Mouse (Mus musculus): ENCODE results near the gene Ccdc8.
"Not testable (repeated sequence)": the region's sequence is repeated elsewhere in the genome, so short reads cannot be mapped to it uniquely, and the experiment has no call there.

Ccdc8 gene

DNA sequence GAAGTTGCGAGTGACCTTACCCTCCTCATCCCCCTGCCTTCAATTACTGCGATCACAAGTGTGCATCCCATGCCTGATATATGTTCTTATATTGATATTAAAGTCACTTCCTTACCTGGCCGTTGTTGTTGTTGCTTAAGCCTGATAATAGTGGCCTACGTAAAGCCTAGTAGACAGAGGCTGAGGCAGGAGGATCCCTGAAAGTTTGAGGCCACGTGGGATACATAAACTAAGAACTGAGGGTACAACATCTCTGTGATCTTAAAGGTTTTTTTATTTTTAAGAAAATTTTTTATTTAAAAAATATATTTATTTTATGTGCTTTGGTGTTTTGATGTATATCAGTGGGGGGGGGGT, at the start of gene Ccdc8:
Gene Ccdc8, plus strand, starts transcription at position 258 of the 357 bp plus-strand sequence.
- no peak for DNase-seq (ENCODE audit: low spot score)

DNA sequence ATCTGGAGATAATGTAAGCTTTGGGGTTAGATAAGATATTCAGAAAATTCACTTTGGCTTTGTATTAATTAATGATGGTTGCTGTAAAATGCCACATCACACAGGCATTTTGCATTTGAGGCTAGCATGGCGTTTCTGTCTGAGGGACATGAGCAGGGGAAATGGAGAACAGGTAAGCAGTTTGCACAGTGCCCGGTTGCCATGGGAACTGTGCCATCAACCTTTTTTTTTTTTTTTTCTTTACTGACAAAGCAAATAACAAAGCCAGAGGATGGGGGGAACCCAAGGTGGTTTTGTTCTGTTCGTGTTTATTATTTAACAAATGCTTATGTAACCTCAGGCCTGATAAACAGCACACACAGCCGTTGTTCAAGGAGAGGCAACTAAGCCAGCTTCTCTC, 49.6 kb upstream of the Ccdc8 start:
- no peak for DNase-seq (ENCODE audit: low spot score)

DNA sequence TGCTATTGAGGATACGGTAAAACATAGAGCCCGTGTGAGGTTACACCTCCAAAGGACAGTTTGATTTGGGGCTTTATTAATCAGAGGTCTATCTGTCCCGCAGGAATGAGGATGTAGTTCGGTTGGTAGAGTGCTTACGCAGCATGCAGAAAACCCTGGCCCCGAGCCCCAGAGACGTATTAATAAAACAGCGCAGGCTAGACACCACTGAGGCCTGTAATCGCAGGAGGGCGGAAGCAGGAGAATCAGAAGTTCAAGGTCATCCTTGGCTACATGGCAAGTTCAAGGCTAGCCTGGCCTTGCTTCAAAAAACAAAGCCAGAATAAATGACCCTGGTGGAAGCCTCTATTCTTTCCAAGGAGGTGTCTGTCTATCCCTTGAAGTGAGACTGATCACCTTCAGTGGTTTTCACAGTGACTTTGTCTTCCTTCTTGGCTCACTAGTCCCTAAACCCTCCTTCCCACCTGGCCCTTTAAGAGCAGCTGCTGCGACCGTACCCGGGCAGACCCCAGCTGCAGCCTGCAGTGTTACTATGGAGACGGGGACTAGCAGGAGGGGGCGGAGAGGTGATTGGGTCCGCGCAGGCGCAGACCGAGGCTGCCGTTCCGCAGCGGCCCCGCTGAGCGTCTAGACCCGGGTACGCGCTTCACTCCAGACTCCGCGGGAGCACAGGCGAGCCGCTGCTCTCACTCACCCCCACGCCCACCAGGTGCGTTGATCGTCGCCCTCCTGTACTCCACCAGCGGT, 48.3 kb upstream of the Ccdc8 start, which contains the start of gene Pnmal2:
Gene Pnmal2, plus strand, starts transcription at position 622 of the 747 bp plus-strand sequence.
- DNase-seq (ENCODE audit: low spot score) = peak; percentile 54

DNA sequence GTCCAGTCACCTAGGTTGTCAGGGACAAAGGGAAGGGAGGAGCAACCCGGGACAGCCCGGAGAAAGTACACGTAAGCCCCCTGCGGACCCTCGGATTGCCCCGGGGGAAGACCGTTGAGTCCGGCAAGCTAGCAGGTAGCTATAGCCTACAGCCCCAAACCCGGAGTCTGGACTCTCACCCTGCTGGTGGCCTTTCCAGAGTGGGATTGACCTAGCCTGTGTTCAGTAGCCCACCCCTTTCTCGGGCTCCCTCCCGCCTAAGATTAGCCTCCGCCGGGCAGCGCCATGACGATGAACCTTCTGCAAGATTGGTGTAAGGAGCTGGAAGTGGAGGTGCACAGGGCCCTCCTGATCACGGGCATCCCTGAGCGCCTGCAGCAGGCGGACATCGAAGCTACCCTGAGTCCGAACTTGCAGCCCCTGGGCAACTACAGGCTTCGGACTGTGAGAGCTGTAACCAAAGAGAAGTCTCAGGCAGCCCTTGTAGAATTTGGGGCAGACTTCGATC, 47.6 kb upstream of the Ccdc8 start:
- no peak for DNase-seq (ENCODE audit: low spot score)

DNA sequence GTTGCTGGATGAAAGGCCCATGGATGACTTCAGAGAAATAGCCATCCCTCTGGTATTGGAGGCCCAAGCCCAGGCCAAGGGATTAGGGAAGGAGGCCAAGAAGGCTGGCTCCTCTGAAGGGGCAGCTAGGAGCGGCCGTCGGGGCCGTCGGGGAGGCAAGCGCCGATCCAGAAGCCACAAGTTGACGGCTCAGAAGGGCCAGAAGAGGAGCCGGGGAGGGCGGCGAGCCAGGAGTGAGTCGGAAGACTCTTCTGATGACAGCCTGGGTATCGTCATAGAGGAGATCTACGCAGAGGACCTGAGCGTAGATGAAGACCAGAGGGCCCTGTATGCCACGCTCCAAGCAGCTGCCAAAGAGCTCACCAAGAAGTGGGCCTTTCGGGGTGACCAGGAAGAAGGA, 47.1 kb upstream of the Ccdc8 start:
- DNase-seq (ENCODE audit: low spot score) = no peak

DNA sequence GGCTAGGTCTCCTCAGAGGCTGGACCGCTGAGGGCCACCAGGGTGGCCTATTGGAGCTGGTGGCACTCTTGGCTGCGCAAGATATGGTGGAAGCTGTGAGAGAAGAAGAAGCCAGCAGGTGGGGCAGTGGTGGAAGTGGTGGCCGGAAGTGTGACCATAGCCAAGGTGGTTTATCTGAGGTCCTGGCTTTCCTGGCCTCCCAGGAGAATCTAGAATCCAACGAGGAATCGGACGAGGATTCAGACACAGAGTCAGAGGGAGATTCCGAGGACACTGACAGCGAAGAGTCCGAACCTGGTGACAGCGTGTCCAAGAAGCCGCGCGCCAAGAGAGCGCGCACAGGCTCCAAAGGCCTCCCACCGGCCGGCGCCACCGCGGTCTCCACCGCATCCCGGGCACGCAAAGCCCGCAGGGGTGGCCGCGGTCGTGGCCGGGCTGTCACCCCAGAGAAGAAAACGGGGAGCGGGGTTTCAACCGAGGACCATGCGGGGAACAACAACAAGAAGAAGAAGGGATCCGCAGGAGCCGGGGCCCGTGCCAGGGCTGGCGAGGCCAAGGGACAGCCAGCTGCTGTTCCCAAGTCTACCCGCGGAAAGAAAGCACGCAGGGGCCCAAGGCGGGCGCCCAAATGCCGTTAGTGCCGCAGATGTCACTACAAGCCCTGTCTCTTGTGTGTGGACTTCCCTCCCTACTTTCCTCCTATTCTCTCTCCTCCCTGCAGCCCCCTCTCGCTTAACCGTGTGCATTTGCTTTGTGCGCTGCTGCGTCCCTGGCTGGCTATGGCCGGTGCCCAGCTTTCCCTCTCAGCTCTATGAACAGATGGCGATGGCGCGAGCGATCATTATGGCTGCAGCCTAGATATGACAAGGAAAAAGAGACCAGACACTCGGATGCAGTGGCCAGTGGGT, 45.8 kb upstream of the Ccdc8 start:
- DNase-seq (ENCODE audit: low spot score) = no peak

DNA sequence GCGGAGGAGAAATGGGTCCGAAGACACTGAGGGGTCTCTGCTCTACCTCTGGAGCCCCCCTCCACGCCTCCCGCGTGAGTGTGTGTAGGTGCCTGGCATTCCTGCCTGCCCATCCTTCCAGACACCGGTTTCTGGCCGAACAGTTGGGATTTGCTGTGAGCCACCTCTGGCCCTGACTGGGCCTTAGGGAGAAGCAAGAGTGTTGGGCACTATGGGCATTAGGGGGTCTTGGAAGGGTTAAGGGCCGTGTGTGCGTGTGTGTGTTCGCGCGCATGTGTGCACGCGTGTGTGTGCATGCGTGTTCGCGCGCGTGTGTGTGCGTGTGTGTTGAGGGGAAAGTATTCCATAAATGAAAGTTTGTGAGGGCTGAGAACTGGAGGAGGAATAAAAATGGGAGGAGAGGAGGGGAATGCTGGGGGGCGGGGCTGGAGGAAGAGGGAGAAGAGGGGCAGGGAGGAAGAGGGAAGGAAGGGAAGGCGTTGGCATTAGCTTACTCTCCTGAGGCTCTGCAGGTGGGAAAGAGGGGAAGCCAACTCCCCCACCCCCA, 45.1 kb upstream of the Ccdc8 start:
- DNase-seq (ENCODE audit: low spot score) = no peak

DNA sequence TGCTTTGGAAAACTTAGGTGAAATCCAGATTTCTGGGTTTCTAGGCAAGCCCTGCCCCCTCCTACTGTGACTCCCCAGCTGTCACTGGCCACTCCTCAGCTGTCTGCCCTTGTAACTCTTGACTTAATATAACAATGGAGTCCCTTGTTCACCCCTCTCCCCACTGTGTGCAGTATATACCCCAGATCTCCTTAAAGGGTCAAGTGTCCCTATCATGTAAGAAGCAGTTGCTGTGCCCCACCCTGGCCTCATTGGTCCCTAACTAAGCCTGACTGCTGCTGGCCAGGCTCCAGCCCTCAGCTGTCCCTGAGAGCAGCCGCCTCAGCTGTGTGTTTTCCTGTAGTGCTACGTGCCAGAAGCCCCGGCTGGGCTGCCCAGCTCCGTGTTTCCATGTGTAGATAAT, 44.5 kb upstream of the Ccdc8 start:
- DNase-seq (ENCODE audit: low spot score) = no peak

DNA sequence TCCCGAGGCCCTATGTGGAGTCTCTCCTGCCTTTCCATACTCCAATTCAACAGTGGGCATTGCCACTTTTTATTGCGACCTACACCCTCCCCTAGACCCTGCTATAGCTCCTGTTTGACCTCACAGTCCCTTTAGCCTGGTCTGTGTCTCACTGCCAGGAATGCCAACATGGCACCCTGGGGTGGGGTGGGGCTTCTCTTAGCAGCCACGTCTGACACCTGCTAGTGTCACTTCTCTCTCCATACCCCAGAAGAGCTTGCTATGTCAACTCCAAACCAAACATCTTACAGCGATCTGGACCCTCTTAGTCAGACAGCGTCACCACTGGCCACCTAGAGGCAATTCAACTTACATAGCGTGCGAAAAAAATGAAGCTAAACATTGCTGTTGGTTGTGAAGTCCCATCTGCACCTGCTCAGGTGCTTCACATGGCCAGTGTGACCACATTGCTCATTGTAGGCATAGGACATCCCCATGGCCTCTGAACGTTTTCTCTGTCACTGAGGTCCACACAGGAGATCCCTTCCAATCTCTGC, 43.5 kb upstream of the Ccdc8 start:
- no peak for DNase-seq (ENCODE audit: low spot score)

DNA sequence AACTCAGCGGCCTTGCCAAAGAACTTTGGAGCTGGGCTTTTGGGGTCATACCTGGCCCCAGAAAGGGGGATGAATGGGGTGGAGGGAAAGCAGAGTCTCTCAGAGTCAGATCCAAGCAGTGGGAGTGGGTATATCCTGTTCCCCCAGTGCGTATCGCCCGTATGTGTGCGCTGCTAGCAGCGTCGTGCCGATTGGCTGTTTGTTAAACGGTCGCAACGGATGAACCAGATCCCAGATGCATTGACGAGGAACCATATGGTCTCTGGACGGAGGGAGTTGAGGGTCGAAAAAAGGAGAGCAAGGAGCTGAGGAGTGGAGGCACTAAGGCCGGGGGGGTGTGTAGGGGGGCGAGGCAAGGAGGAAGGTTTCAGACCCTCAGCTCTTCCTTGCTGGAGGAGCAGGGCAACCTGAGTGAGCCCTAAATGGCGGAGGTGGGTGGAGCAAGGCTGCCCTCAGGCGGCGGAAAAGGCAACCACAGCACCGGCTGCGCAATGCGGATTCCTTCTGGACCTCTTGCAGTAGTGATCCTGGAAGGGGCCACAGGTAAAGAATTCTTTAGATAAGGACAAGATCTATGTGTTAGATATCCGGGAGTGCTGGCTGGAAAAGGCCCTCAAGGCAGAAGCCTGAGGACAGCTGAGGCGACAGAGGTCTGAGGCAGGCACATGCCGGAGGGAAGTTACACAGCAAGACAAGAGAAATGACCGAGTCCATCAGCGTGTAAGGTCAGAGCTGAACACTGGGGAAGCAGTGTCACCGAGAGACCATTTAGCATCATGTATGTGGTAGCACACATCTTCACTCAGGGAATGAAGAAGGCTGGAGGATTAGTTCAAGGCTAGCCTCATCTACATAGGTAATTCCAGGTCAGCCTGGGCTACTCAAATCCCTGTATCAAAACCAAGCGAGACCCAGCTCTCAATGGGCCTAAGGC, 42.3 kb upstream of the Ccdc8 start:
- peak; percentile 57 for DNase-seq (ENCODE audit: low spot score)

DNA sequence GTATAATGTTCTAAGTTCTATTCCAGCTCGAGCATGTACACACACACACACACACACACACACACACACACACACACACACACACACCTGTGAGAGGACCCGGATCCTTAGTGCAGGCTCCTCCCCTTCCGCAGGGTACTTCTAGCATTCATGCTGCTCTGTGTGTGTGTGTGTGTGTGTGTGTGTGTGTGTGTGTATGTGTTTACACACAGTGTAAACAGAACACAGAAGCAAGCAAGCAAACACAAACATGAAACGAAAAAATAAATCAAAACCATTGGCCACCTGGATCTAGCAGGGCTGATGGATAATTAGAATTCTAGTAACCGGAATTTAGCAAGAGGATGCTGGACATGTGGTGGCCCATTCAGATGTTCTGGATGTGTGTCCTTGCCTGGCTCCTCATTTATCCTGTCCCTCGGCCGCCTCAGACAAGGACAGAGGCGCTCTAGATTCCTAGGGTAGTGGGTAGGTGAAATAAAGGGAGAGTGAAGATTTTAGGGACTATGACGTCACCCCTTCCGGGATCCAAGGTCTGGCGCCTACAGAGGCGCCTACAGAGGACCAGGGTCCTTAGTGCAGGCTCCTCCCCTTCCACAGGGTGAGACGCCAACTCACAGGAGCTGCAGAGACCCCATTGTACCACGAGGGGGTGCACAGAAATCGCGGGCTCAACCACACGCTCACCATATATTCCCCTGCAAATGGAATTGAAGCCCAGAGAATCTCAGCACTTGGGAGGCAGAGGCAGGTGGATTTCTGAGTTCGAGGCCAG, 41.5 kb upstream of the Ccdc8 start:
- DNase-seq (ENCODE audit: low spot score) = peak; percentile 81

DNA sequence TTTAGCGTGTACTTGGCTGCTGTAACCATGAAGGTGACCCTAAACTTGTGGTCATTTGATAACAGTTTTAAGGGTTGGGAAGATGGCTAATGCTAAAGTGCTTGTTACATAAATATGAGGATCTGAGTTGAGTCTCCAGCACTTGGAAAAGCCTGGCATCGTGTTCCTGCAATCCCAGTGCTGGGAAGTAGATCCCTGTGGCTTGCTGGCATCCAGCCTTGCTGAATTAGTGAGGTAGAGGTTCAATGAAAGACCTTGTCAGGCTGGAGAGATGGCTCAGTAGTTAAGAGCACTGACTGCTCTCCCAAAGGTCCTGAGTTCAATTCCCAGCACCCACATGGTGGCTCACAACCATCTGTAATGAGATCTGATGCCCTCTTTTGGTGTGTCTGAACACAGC, 38.7 kb upstream of the Ccdc8 start:
- not testable (repeated sequence) for DNase-seq (ENCODE audit: low spot score)

DNA sequence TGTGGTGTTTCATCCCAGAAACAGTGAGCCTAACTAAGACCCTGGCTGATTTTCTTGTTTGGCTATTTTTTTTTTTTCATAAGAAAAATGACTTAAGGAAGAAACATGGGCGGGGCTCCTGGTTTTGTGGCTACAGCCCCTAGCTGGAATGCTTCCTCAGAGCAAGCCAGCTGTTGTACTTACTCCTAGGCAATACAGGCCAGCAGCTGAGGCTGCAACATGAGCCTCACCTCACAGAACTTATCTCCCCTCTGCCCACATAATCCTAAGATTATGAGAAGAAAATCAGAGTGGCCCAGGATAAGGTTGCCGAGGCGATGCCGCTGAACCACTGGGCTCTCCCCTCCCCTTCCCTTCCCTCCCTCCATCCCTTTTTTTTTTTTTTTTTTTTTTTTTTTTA, 36.8 kb upstream of the Ccdc8 start:
- no peak for DNase-seq (ENCODE audit: low spot score)

DNA sequence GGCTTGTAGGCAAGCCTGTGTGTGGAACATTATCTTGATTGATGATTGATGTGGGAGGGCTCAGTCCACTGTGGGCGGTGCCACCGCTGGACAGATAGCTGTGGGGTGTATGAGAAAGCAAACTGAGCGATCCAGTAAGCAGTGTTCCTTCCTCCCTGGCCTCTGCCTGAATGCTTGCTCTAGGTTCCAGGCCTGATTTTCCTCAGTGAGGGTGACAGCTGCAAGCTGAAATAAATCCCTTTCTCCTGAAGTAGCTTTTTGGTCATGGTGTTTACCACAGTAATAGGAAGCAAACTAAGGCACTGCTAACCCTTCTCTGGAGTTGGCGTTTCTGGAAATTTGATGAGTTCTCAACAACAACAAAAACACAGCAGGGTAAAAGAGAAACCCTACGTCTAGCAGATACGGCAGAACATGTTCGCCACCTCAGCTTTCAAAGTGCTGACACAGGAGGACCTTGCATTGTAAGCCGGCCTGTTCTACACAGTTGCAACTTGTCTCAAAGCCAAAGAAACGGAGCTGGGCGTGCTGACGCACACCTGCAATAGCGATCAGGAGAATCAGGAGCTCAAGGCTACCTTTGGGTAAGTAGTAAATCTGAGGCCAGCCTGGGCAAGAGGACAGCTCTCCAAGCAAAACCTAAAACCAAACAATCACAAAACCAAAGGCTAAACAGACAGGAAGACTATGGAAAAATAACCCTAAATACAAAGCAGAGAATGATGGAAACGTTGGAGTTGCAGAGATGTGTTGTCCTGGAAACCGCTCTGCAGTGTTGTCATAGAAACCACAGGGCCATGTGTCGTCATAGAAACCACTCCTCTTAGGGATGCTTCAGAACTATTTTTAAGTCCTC, 35.9 kb upstream of the Ccdc8 start:
- no peak for DNase-seq (ENCODE audit: low spot score)

DNA sequence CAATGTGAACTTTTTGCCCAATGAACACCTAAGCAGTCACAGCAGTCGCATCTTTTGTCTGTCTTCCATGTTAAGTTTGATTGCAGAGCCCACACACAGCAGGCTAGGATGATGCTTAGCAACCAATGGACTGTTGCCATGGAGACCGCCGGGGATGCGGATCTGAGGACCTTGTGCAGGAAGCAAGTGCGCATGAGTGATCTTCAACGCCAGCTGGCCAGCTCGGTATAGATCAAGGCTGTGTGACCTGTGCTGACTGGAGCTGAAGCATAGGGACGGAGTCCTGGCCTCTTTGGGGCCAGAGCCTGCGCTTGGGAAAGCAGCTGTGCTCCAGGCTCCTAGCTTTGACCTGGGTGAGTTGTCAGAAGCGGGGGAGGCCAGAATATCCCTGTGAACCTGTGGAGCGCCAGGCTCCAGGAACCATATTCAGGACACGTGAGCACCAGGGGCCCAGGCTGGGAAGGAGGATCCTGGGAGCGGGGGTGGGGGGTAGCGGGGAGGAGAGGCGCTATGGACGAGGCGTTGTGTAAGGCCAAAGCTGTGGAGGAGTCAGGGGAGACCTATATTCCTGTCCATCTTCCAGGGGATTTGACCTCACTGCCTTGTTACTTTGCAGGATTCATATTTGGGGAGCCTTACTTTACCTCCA, 32.8 kb upstream of the Ccdc8 start, which contains the start of gene Pnmal1:
Gene Pnmal1, plus strand, starts transcription at position 141 of the 649 bp plus-strand sequence.
- no peak for DNase-seq (ENCODE audit: low spot score)

DNA sequence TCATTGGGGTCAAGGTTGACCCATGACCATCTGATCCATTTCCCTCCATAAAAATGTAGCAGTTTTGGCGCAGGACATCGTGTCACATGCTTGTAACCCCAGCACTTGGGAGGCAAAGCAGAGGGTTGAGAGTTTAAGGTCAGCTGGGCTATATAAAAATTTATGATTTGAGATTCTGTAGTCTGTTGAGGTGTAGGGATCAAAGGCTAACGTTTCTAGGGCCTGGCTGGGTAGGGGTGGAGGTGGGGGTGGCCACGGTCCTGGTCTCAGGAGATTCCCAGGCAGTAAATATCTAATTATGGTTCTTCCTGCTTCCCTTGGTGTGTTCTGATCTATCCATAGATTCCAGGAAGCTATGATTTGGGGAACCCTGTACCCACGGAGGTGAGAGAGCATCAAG, 30.8 kb upstream of the Ccdc8 start:
- DNase-seq (ENCODE audit: low spot score) = no peak

DNA sequence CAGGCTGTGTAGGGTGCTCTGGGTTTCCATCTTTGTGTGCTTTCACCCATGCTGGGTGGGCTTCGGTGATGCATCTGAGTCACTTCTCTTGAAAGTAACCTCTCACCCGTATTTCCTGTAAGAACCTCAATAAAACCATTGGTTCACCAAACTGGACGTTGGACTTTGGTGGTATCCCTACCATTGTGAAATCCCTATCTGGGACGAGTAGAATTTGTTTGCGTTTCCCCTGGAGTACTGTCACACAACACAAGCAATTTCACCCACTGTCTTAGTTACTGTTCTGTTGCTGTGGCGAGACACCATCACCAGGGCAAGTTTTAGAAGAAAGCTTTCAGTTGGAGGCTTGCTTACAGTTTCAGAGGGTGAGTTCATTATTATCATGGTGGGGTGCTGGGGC, 24.1 kb upstream of the Ccdc8 start:
- no peak for DNase-seq (ENCODE audit: low spot score)

DNA sequence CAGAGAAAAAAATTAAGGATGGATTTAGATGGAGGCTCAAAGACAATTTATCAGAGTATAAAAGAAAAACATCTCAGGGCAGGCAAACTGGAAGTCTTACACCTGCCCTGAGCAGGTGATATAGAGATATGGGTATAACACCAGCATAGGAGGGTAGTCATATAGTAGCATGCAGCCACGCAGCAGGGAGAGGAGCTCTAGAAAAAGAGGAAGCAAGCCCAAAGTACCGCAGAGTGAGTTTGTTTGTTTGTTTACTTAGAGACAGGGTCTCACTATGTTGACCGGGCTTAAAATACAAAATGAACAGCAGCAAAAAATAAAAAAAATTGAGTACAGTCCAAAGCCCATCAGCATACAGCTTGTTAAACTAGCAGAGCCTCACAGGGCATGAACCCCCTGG, 21.3 kb upstream of the Ccdc8 start:
- DNase-seq (ENCODE audit: low spot score) = no peak

DNA sequence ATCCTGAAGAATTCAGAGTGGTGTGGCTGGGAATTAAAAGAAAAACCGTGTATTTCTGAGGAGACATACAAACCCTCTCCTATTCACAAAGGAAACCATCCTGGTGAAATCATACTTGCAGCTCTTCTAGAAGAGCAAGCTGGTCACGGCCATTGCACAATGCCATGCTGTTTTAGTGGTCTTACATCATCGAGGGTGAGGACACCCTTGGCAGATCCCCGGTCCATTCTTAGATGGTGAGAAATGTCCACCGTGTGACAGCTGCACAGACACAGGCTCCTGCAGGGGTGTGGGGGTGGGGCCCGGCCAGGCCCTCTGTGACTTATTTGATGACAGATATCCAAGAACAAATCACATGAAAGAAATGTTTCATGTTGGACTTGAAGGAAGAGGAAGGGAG, 18.5 kb upstream of the Ccdc8 start:
- DNase-seq (ENCODE audit: low spot score) = peak; percentile 56

Measured in lung, postnatal 25 days (tissue).